Mouse (Mus musculus) C2C12 (cell line): ENCODE results near the gene Actl6a. TPM values are rescaled to one million over a fixed set of nuclear protein-coding genes. Genes with fewer than 3 reads are reported as not detected.

Source experiments
- H3K27me3 ChIP-seq: one replicate; pipeline ENCODE4 v1.6.1; 2011; ENCODE audit not compliant: control insufficient read depth, insufficient read depth, insufficient read length
- H3K36me3 ChIP-seq: one replicate; pipeline ENCODE4 v1.6.1; 2011; ENCODE audit not compliant: control insufficient read depth, insufficient read depth
- H3K4me3 ChIP-seq: one replicate; pipeline ENCODE4 v1.5.1; 2011; ENCODE audit warnings: mild to moderate bottlenecking, control low read depth; ENCODE audit not compliant: poor library complexity, insufficient read depth, severe bottlenecking
- H3K79me2 ChIP-seq: one replicate; pipeline ENCODE4 v1.6.1; 2011; ENCODE audit not compliant: control insufficient read depth, insufficient read depth
- H3K79me3 ChIP-seq: one replicate; pipeline ENCODE4 v1.6.1; 2011; ENCODE audit warnings: low read depth, control low read depth
- H3ac ChIP-seq: one replicate; pipeline ENCODE3; 2011; ENCODE audit warnings: low read depth; ENCODE audit not compliant: control insufficient read depth, insufficient read length
- CEBPB ChIP-seq: IDR thresholded peaks from one replicate; pipeline ENCODE4 v1.6.1; 2011; ENCODE audit warnings: low read depth, mild to moderate bottlenecking, control low read depth, moderate library complexity
- CTCF ChIP-seq: IDR thresholded peaks from one replicate; pipeline ENCODE4 v1.5.1; 2011; ENCODE audit not compliant: control insufficient read depth, insufficient read depth, insufficient read length
- FOSL1 ChIP-seq: IDR thresholded peaks from one replicate; pipeline ENCODE4 v1.8.0; 2011; ENCODE audit warnings: mild to moderate bottlenecking, low read length; ENCODE audit not compliant: poor library complexity, insufficient read depth, severe bottlenecking
- MAX ChIP-seq: IDR thresholded peaks from one replicate; pipeline ENCODE4 v1.6.1; 2011; ENCODE audit warnings: mild to moderate bottlenecking, control low read depth
- MYOD1 ChIP-seq: IDR thresholded peaks from one replicate; pipeline ENCODE4 v1.6.1; 2011; ENCODE audit warnings: low read depth; ENCODE audit not compliant: control insufficient read depth, insufficient read length
- MYOG ChIP-seq: IDR thresholded peaks from one replicate; pipeline ENCODE4 v1.6.1; 2011; ENCODE audit not compliant: control insufficient read depth, insufficient read length; ENCODE audit errors: extremely low read depth
- USF1 ChIP-seq: IDR thresholded peaks from one replicate; pipeline ENCODE4 v1.6.1; 2011; ENCODE audit warnings: low read depth, mild to moderate bottlenecking, control low read depth, moderate library complexity
- polyA plus RNA-seq: library from polyadenylated mRNA; unstranded; fragments of >200 nt; fragmentation: generic; extraction: Trizol; gene quantifications from one replicate; pipeline ENCODE4 v1.2.1, GENCODE M21; 2012; ENCODE audit warnings: missing spikeins

Gene Actl6a
- polyA plus RNA-seq, 1 experiment, result 77.7 TPM

DNA sequence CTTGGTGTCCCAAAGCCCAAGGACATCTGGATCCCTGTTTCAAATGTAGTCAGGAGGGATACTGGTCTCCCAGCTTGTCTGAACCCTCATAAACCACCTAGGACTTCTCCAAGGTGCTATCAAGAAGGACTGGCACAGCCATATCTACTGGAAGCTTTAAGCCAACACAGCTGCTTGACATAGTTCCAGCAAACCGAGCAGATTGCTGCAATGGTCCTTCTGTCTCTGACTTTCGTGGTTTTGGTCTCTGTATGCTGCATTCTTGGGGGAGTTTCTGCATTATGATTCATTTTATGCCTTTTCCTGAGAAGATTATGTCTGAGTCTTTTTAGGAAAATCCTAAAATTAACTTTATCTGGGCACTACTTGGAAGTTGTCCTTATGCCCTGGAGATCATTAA is 64.7 kb downstream of the Actl6a start:
- Histone ChIP-seq H3K79me2 (no peaks in the 10 kb centered on the region), H3K27me3 (no peaks in the 10 kb centered on the region), H3K4me3 (no peak overlapping the region), H3K36me3 (no peaks in the 10 kb centered on the region), H3ac (no peak overlapping the region), H3K79me3 (no peaks in the 10 kb centered on the region)
- TF ChIP-seq CEBPB (no peak), CTCF (no peak), MYOD1 (no peak), USF1 (no peak), MYOG (no peak), MAX (no peak), FOSL1 (no peak)

Other genes starting within 250 kb of the Actl6a start
- not detected for gene Kcnmb3, start 214.1 kb upstream of the Actl6a start, polyA plus RNA-seq
- gene Zfp639, start 196.0 kb upstream of the Actl6a start, polyA plus RNA-seq, result 15.3 TPM
- 10.1 TPM for gene Mfn1, start 176.8 kb upstream of the Actl6a start, polyA plus RNA-seq
- gene Gnb4, start 89.7 kb upstream of the Actl6a start, polyA plus RNA-seq, result 59.0 TPM
- gene Ndufb5, start 30.7 kb downstream of the Actl6a start, polyA plus RNA-seq, result 137 TPM
- 15.7 TPM for gene Mrpl47, start 31.3 kb downstream of the Actl6a start, polyA plus RNA-seq
- 2.4 TPM for gene Usp13, start 111.2 kb downstream of the Actl6a start, polyA plus RNA-seq